Mouse (Mus musculus): ENCODE results near the gene Gm37419. TPM values are rescaled to one million over a fixed set of nuclear protein-coding genes. Genes with fewer than 3 reads are reported as not detected.

The Gm37419 gene
- polyA plus RNA-seq, 1 experiment from 2014 or later = not detected

DNA sequence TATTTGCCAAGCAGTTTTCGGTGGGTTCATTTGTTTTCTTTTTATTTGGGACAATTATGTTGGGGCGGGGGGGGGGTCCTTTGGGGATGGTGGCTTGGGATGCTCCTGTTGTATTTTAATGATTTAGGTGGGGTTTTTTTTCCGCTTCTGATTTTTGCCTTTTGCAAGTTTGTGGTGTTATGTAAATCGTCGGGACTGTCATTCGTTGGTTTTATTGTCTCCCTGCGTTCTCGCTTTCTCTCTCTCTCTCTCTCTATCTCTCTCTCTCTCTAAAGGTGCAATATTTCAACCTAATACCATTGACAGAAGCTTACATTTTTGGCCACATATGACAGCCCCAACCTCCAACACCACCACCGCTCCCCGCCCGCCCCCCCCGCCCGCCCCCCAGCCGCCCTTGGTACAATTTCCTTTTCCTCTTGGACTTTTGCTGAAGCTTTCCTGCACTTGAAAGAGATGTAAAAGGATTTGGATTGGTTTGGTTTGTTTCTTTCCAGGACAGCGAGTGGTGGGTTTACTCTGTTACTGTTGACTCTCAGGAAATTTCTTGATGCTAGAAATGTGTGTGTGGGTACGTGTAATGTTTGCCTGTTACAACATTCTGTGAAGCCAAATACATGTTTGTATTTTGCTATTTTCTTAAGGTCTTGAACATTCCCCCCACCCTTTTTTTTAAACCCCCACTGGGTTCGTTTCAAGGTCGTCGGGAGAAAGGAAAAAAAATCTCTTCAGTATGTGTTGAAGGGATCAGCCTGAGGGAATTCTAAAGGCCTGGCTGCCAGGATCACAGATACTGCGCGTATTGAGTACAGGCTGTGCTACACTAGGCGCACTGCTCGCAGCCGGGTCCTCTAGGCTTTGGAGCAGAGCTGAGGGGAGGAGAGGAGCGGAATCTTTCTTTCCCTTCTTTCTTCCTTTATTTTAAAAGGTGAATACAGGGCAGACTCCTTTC is 1.2 kb downstream of the Gm37419 start:
- peak overlapping the region; percentile 98 for H3K27ac ChIP-seq (ENCODE audit: low read length)
- WGBS = 6% methylated on average over 25 of the region's 25 CpGs
- no peak for ATAC-seq (ENCODE audit: insufficient read depth, low FRiP score)
- H3K27me3 ChIP-seq (ENCODE audit: control insufficient read depth, insufficient read depth, low read length) = no peaks in the 10 kb centered on the region
- peaks cover 21% of the 10 kb centered on the region; the same call in 1 of the 2 replicates for H3K4me1 ChIP-seq (ENCODE audit: control insufficient read depth, insufficient read depth, low read length)
- peak overlapping the region; percentile 84 for H3K4me3 ChIP-seq (replicated peaks; ENCODE audit: low read length)
- peak overlapping the region; percentile 99 for H3K4me2 ChIP-seq (ENCODE audit: low read depth, low read length)
- H3K9ac ChIP-seq (ENCODE audit: low read length) = peak overlapping the region; percentile 98
- H3K36me3 ChIP-seq (ENCODE audit: control insufficient read depth, insufficient read depth, low read length) = no peaks in the 10 kb centered on the region
- no peaks in the 10 kb centered on the region for H3K9me3 ChIP-seq (replicated peaks; ENCODE audit: control insufficient read depth, low read length)

DNA sequence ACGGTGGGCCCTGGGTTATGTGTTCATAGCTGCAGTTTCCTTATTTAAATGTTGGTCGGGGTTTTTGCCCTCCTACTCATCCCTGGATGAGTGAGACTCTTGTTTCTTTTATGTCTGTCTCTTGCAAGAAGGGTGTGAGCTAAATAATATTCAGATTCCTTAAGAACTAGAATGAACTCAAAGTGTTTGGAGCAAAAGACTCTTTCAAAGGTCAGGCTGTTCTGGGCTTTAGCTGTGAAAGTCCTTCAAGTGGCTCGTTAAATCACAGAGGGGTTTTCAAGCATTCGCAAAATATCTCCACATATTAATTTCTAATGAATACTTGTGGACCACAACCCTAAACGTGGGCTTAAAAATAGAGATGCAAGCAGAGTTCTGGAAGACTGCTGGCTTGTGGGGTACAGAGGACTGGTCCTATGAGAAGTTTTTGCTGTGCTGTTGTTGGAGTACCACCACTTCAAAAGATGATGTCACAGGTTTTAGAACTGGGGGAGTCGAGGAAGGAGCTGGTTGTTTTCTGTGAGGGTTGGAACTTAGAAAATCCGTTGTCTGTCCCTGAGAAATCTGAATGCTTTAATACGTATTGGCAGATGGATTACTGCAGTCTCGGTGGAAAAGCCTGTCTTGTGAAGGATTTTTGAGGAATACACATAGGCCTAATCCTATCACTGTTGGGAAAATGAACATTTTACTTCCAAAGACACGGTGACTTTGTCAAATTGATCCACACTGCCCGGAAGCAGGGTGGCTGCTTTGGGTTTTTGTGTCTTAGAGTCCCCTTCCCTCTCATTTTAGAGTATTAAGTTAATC is 2.1 kb downstream of the Gm37419 start:
- Histone ChIP-seq H3K9ac (ENCODE audit: low read length) (peak overlapping the region; percentile 98), H3K27me3 (ENCODE audit: control insufficient read depth, insufficient read depth, low read length) (no peaks in the 10 kb centered on the region), H3K4me3 (replicated peaks; ENCODE audit: low read length) (peak overlapping the region; percentile 84), H3K36me3 (ENCODE audit: control insufficient read depth, insufficient read depth, low read length) (no peaks in the 10 kb centered on the region), H3K27ac (ENCODE audit: low read length) (peak overlapping the region; percentile 98), H3K4me2 (ENCODE audit: low read depth, low read length) (peak overlapping the region; percentile 99), H3K4me1 (ENCODE audit: control insufficient read depth, insufficient read depth, low read length) (peaks cover 21% of the 10 kb centered on the region; the same call in 1 of the 2 replicates), H3K9me3 (replicated peaks; ENCODE audit: control insufficient read depth, low read length) (no peaks in the 10 kb centered on the region)
- no peak for ATAC-seq (ENCODE audit: insufficient read depth, low FRiP score)
- 52% methylated on average over 11 of the region's 11 CpGs for WGBS

DNA sequence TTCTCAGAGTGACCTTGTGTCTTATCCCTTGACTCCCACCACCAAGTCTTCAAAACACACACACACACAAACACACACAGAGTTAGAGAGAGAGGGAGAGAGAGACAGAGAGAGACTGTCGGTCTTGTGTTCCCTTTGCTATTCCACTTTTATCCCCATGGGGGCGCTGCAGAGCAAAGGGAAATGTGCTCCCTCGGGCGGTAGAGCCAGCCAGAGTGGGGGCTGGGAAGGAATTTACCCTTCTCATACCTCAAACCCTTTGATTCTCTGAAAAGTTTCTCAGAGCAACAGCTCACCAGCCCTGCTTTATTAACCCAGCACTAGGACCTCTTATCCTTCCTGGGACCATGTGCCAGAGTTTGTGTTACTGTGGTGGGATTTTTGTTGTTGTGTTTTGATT is 2.9 kb downstream of the Gm37419 start:
- peaks cover 21% of the 10 kb centered on the region; the same call in 1 of the 2 replicates for H3K4me1 ChIP-seq (ENCODE audit: control insufficient read depth, insufficient read depth, low read length)
- WGBS = 4% methylated on average over 4 of the region's 4 CpGs
- H3K27ac ChIP-seq (ENCODE audit: low read length) = no peak overlapping the region
- H3K36me3 ChIP-seq (ENCODE audit: control insufficient read depth, insufficient read depth, low read length) = no peaks in the 10 kb centered on the region
- no peak overlapping the region for H3K9ac ChIP-seq (ENCODE audit: low read length)
- no peak overlapping the region for H3K4me3 ChIP-seq (replicated peaks; ENCODE audit: low read length)
- no peaks in the 10 kb centered on the region for H3K27me3 ChIP-seq (ENCODE audit: control insufficient read depth, insufficient read depth, low read length)
- ATAC-seq (ENCODE audit: insufficient read depth, low FRiP score) = no peak
- no peaks in the 10 kb centered on the region for H3K9me3 ChIP-seq (replicated peaks; ENCODE audit: control insufficient read depth, low read length)
- H3K4me2 ChIP-seq (ENCODE audit: low read depth, low read length) = no peak overlapping the region

DNA sequence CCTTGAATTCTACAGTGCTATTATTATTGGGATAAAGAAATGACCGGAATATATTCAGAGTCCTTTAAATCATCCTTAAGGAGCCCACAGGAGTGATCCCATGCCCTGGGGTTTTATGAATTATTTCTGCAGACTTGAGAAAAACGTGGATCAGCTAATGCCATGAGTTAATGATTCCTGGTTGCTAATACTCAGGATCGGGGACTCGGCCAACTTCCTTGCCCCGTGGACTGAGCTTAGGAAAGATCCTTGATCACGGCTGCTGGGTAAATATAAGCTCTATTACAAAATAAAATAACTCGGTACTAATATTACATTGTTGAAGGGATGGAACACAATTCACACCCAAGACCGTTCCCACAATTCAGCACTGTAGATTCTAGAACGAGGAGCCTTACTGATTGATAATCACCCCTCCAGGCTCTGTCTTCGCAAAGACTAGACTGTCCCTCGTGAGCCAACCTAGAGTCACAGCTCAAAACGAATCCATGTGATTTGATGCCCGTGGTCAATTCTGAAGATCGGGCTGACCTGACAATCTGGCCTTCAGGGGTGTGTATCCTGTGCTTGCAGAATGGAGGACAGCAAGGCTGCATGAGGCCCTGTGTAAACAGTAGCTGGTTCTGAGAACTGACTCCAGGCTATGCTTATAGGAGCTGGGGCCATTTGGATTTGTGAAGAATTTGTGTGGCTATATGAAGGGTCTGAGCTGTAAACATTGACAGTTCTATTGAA is 3.7 kb downstream of the Gm37419 start:
- no peak for ATAC-seq (ENCODE audit: insufficient read depth, low FRiP score)
- H3K4me3 ChIP-seq (replicated peaks; ENCODE audit: low read length) = no peak overlapping the region
- H3K27me3 ChIP-seq (ENCODE audit: control insufficient read depth, insufficient read depth, low read length) = no peaks in the 10 kb centered on the region
- peaks cover 21% of the 10 kb centered on the region; the same call in 1 of the 2 replicates for H3K4me1 ChIP-seq (ENCODE audit: control insufficient read depth, insufficient read depth, low read length)
- no peaks in the 10 kb centered on the region for H3K36me3 ChIP-seq (ENCODE audit: control insufficient read depth, insufficient read depth, low read length)
- H3K9ac ChIP-seq (ENCODE audit: low read length) = no peak overlapping the region
- 79% methylated on average over 14 of the region's 14 CpGs for WGBS
- H3K9me3 ChIP-seq (replicated peaks; ENCODE audit: control insufficient read depth, low read length) = no peaks in the 10 kb centered on the region
- no peak overlapping the region for H3K4me2 ChIP-seq (ENCODE audit: low read depth, low read length)
- H3K27ac ChIP-seq (ENCODE audit: low read length) = no peak overlapping the region

GRCm38 (mm10) chr16:23993351-23994321 is 5.4 kb downstream of the Gm37419 start:
- Histone ChIP-seq H3K27me3 (ENCODE audit: control insufficient read depth, insufficient read depth, low read length) (no peaks in the 10 kb centered on the region), H3K27ac (ENCODE audit: low read length) (peak overlapping the region; percentile 90), H3K9ac (ENCODE audit: low read length) (peak overlapping the region; percentile 28; the same call in 1 of the 2 replicates), H3K4me1 (ENCODE audit: control insufficient read depth, insufficient read depth, low read length) (peaks cover 21% of the 10 kb centered on the region; the same call in 1 of the 2 replicates), H3K9me3 (replicated peaks; ENCODE audit: control insufficient read depth, low read length) (no peaks in the 10 kb centered on the region), H3K36me3 (ENCODE audit: control insufficient read depth, insufficient read depth, low read length) (no peaks in the 10 kb centered on the region), H3K4me3 (replicated peaks; ENCODE audit: low read length) (peak overlapping the region; percentile 22), H3K4me2 (ENCODE audit: low read depth, low read length) (peak overlapping the region; percentile 48)
- ATAC-seq (ENCODE audit: insufficient read depth, low FRiP score) = peak; percentile 61
- WGBS = 26% methylated on average over 17 of the region's 17 CpGs

GRCm38 (mm10) chr16:23996342-23996741 is 8.1 kb downstream of the Gm37419 start:
- Histone ChIP-seq H3K4me2 (ENCODE audit: low read depth, low read length) (no peak overlapping the region), H3K27me3 (ENCODE audit: control insufficient read depth, insufficient read depth, low read length) (no peaks in the 10 kb centered on the region), H3K36me3 (ENCODE audit: control insufficient read depth, insufficient read depth, low read length) (no peaks in the 10 kb centered on the region), H3K9ac (ENCODE audit: low read length) (no peak overlapping the region), H3K4me1 (ENCODE audit: control insufficient read depth, insufficient read depth, low read length) (peaks cover 14% of the 10 kb centered on the region; the same call in 1 of the 2 replicates), H3K4me3 (replicated peaks; ENCODE audit: low read length) (no peak overlapping the region), H3K9me3 (replicated peaks; ENCODE audit: control insufficient read depth, low read length) (no peaks in the 10 kb centered on the region), H3K27ac (ENCODE audit: low read length) (no peak overlapping the region)
- 71% methylated on average over 7 of the region's 7 CpGs for WGBS
- ATAC-seq (ENCODE audit: insufficient read depth, low FRiP score) = no peak

DNA sequence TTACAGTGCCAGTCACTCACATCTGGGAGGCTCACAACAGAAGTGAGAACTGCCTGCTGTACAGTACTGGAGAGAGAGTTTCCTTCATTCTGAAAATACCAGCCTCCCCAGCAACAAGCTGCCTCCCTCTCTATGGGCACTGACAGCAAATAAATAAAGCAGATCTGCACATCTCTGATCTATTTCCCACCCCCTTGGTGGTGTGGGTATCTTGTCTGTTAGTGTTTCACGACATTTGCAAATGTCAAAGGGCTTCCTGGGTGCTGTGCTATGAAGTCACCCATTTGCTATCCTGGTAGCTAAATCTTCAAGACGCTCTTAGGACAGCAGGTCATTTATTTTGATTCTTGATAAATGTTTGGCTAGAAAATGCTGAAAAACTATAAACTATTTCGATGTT is 8.9 kb downstream of the Gm37419 start:
- Histone ChIP-seq H3K9me3 (replicated peaks; ENCODE audit: control insufficient read depth, low read length) (no peaks in the 10 kb centered on the region), H3K27me3 (ENCODE audit: control insufficient read depth, insufficient read depth, low read length) (no peaks in the 10 kb centered on the region), H3K9ac (ENCODE audit: low read length) (no peak overlapping the region), H3K36me3 (ENCODE audit: control insufficient read depth, insufficient read depth, low read length) (no peaks in the 10 kb centered on the region), H3K27ac (ENCODE audit: low read length) (no peak overlapping the region), H3K4me3 (replicated peaks; ENCODE audit: low read length) (no peak overlapping the region), H3K4me1 (ENCODE audit: control insufficient read depth, insufficient read depth, low read length) (peaks cover 10% of the 10 kb centered on the region; the same call in 1 of the 2 replicates), H3K4me2 (ENCODE audit: low read depth, low read length) (no peak overlapping the region)
- WGBS = 59% methylated on average over 3 of the region's 3 CpGs
- no peak for ATAC-seq (ENCODE audit: insufficient read depth, low FRiP score)

- Histone ChIP-seq H3K4me1 (ENCODE audit: control insufficient read depth, insufficient read depth, low read length) (peaks cover 10% of the 10 kb centered on the region; the same call in 1 of the 2 replicates), H3K27ac (ENCODE audit: low read length) (no peak overlapping the region), H3K4me3 (replicated peaks; ENCODE audit: low read length) (no peak overlapping the region), H3K9ac (ENCODE audit: low read length) (no peak overlapping the region), H3K9me3 (replicated peaks; ENCODE audit: control insufficient read depth, low read length) (no peaks in the 10 kb centered on the region), H3K36me3 (ENCODE audit: control insufficient read depth, insufficient read depth, low read length) (no peaks in the 10 kb centered on the region), H3K27me3 (ENCODE audit: control insufficient read depth, insufficient read depth, low read length) (no peaks in the 10 kb centered on the region), H3K4me2 (ENCODE audit: low read depth, low read length) (no peak overlapping the region)
- no peak for ATAC-seq (ENCODE audit: insufficient read depth, low FRiP score)
- 75% methylated on average over 6 of the region's 6 CpGs for WGBS
Observed at GRCm38 (mm10) chr16:23997912-23998311, 9.6 kb downstream of the Gm37419 start.
